Mouse (Mus musculus) stomach, postnatal 0 days (tissue): Measurements from ENCODE around the gene Lsp1.

Experiments
- CTCF ChIP-seq: IDR thresholded peaks from 2 replicates; pipeline ENCODE4 v1.5.1; 2016; ENCODE audit warnings: antibody characterized with exemption, low read depth, mild to moderate bottlenecking, moderate library complexity
- EP300 ChIP-seq: optimal IDR thresholded peaks from 2 replicates; pipeline ENCODE3; 2016; ENCODE audit warnings: antibody characterized with exemption

DNA sequence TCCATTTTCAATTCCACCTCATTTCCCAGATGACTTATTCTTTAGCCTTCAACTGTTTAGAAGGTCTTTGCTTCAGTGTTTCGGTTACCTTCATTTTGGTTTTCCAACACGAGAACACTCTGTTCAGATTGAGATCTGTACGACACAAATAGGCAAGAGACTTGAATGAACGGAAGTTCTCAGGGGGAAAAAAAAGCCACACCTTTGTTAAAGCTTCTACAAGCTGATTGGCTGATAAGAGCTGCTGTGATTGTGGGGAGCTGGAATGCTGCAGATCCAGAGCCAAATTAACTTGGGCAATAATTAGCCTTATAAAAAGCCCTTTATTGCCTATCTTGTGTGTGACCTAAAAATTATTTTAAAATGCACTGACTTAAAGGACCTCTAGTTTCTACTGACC lies 45.3 kb upstream of the Lsp1 start:
- TF ChIP-seq CTCF (no peak), EP300 (no peak)
